Mouse (Mus musculus) common myeloid progenitor, adult 5-6 weeks (primary cell): ENCODE measurements around the gene Gm21698. TPM values are rescaled to one million over a fixed set of nuclear protein-coding genes. Genes with fewer than 3 reads are reported as not detected.
A peak's percentile ranks its signal among the peaks of the same experiment; 100 is the strongest.
"Not testable (repeated sequence)": the region's sequence is repeated elsewhere in the genome, so short reads cannot be mapped to it uniquely, and the experiment has no call there.

Experiments used
- ATAC-seq: replicated peaks from 2 replicates; pipeline ENCODE4 v1.8.0; 2016; ENCODE audit warnings: low read depth, mild to moderate bottlenecking, moderate TSS enrichment, inconsistent platforms; ENCODE audit not compliant: poor library complexity, severe bottlenecking
- total RNA-seq: library from RNA; stranded (forward); fragments of 200-1000, 187-1606 nt; gene quantifications from 2 replicates; pipeline ENCODE4 v1.2.3, GENCODE M21; 2017

Gm21698 gene
- not detected in 2 replicates for total RNA-seq

DNA sequence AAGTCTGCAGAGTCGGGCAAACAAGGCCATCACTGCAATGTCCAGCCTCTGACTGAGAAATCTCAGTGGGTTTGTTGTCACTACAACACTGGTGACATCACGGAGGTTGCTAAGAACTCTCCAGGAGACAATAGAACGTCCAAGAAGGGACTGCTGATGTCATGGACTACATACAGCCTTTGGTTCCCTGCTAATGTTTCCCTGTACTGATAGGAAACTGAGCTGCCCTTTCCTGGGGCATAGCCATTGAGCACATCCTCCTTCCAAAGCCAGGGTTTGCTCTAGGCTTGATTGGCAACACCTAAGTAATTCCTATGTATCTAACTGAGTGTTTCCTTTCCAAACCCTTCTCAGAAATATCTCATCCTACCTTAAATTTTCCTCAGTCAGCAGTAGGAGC lies at the start of gene Gm21698:
Gm21698 (minus strand) TSS at position 101 of the 400 bp plus-strand sequence.
- ATAC-seq: not testable (repeated sequence)

- not testable (repeated sequence) for ATAC-seq
These were observed 34.4 kb upstream of the Gm21698 start, which contains the start of gene Gm5862 for GRCm38 (mm10) chr5:26022816-26023215. TSS of gene Gm5862 (minus strand) at chr5:26022916.

DNA sequence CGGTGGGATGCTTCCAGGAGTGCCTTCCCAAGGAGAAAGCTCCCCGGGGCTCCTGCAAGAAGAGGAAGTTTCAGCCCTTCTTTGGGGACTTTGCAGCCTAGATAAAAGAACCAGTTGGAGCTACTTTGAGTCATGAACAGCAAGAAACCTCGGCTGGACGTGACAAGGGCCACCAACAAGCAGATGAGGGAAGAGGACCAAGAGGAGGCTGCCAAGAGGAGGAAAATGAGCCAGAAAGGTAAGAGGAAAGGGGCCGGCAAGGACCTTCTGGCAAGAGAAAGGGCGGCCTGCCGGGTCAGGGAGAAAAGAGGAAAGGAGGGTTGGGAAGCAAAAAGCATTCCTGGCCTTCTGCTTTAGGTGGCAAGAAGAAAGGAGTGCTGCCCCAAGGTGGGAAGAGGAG lies 19.2 kb upstream of the Gm21698 start:
- not testable (repeated sequence) for ATAC-seq

DNA sequence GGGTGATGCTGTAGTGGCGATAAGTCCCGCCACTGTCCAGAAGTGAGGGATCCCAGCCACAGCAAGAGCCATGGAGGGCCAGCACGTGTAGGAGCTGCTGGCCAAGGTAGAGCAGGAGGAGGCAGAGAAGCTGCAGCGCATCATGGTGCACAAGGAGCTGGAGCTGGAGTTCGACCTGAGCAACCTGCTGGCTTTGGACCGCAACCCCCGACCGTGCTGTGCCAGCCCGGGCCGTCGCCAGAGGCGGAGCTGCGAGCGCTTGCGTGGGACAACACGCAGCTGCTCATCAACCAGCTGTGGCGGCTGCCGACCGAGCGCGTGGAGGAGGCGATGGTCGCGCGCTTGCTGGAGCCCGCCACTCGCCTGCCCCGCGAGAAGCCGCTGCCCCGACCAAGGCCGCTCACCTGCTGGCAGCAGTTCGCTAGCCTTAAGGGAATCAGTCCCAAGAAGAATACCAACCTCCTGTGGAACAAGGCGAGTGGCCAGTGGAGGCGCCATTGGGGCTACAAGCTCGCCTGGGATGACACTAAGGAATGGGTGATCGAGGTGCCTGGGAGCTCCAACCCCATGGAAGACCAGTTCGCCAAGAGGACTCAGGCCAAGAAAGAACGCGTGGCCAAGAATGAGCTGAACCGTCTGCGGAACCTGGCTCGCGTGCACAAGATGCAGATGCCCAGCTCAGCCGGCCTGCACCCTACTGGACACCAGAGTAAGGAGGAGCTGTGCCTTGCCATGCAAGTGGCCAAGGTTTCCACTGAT lies 18.7 kb upstream of the Gm21698 start:
- peak; percentile 60 for ATAC-seq

DNA sequence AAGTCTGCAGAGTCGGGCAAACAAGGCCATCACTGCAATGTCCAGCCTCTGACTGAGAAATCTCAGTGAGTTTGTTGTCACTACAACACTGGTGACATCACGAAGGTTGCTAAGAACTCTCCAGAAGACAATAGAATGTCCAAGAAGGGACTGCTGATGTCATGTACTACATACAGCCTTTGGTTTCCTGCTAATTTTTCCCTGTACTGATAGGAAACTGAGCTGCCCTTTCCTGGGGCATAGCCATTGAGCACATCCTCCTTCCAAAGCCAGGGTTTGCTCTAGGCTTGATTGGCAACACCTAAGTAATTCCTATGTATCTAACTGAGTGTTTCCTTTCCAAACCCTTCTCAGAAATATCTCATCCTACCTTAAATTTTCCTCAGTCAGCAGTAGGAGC lies 16.2 kb upstream of the Gm21698 start, which contains the start of gene Gm1979:
Gm1979 (minus strand) TSS at position 101 of the 400 bp plus-strand sequence.
- ATAC-seq: not testable (repeated sequence)

DNA sequence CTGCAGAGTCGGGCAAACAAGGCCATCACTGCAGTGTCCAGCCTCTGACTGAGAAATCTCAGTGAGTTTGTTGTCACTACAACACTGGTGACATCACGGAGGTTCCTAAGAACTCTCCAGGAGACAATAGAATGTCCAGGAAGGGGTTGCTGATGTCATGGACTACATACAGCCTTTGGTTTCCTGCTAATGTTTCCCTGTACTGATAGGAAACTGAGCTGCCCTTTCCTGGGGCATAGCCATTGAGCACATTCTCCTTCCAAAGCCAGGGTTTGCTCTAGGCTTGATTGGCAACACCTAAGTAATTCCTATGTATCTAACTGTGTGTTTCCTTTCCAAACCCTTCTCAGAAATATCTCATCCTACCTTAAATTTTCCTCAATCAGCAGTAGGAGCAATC lies 15.9 kb downstream of the Gm21698 start, which contains the start of gene Gm21680:
Gm21680 (minus strand) TSS at position 101 of the 400 bp plus-strand sequence.
- not testable (repeated sequence) for ATAC-seq

DNA sequence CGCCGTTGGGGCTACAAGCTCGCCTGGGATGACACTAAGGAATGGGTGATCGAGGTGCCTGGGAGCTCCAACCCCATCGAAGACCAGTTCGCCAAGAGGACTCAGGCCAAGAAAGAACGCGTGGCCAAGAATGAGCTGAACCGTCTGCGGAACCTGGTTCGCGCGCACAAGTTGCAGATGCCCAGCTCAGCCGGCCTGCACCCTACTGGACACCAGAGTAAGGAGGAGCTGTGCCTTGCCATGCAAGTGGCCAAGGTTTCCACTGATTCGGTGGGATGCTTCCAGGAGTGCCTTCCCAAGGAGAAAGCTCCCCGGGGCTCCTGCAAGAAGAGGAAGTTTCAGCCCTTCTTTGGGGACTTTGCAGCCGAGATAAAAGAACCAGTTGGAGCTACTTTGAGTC lies 31.4 kb downstream of the Gm21698 start:
- not testable (repeated sequence) for ATAC-seq

GRCm38 (mm10) chr5:25956611-25957010 lies 31.8 kb downstream of the Gm21698 start:
- ATAC-seq: not testable (repeated sequence)

GRCm38 (mm10) chr5:25954317-25954716 lies 34.1 kb downstream of the Gm21698 start, which contains the start of gene Gm21671:
TSS of gene Gm21671 (minus strand) at chr5:25954417.
- not testable (repeated sequence) for ATAC-seq

DNA sequence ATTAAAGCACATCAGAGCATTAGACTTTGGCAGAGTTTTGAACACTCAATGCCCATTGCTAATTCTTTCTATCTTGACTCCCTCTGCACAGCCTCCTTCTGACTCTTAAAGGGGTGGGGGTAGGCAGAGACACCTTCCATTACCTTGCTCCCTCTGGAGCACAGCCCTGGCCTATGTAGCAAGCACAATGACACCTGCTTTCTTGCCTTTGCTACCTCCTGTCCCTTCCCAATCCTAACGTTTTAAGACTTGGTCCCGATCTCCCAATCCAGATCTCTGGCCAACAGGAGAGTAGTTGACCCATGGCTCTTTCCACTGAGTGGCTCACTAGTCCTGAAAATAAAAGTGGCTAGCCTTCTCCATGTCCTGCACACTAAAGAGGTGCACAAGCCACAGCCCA lies 43.1 kb downstream of the Gm21698 start:
- ATAC-seq: not testable (repeated sequence)

- ATAC-seq: not testable (repeated sequence)
These were observed 46.2 kb downstream of the Gm21698 start, which contains the start of gene Gm21663 for GRCm38 (mm10) chr5:25942281-25942680. TSS of gene Gm21663 (minus strand) at chr5:25942381.

Other genes starting within 250 kb of the Gm21698 start
- gene Actr3b, start 228.7 kb downstream of the Gm21698 start, total RNA-seq: 0.49 and 1.2 TPM in 2 replicates
- not detected in 2 replicates for gene Gm21663, start 46.3 kb downstream of the Gm21698 start, total RNA-seq
- not detected in 2 replicates for gene Gm21671, start 34.2 kb downstream of the Gm21698 start, total RNA-seq
- gene Gm21680, start 16.0 kb downstream of the Gm21698 start, total RNA-seq: not detected in 2 replicates
- not detected in 2 replicates for gene Gm1979, start 16.1 kb upstream of the Gm21698 start, total RNA-seq
- not detected in 2 replicates for gene Gm5862, start 34.3 kb upstream of the Gm21698 start, total RNA-seq
- not detected in 2 replicates for gene Speer4a, start 50.9 kb upstream of the Gm21698 start, total RNA-seq
- not detected in 2 replicates for gene Gm7347, start 69.9 kb upstream of the Gm21698 start, total RNA-seq
- not detected in 2 replicates for gene Gm10471, start 100.6 kb upstream of the Gm21698 start, total RNA-seq
- gene 5031410I06Rik, start 116.7 kb upstream of the Gm21698 start, total RNA-seq: not detected in 2 replicates
- gene Gm10220, start 132.8 kb upstream of the Gm21698 start, total RNA-seq: not detected in 2 replicates